Mouse (Mus musculus): ENCODE results near the gene Robo4.

DNA sequence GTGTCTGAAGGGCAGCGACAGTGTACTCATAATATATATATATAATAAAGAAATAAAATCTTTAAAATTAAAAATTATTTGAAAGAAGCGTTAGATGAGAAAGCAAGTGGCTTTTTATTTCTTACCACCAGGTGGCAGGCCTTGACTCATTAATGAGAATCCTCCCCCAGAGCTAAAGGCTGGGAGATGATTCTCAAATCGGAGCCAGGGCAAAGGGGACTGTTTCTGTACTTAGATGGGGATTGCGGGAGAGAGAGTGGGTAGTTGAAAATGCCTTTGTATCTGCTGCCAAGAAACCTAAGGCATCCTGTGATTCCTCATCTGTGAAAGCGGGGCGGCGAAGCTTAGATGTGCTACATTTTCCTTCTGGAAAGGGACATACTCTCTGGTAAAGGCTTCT is 61.1 kb downstream of the Robo4 start:
- TF ChIP-seq POLR2A (IDR thresholded peaks at IDR 0.05; ENCODE audit: low read depth, low read length), result no peak
- TF ChIP-seq CTCF (IDR thresholded peaks at IDR 0.05; ENCODE audit: borderline replicate concordance, insufficient read depth, low read length), result no peak
